Mouse (Mus musculus): ENCODE measurements around the gene Mtor. TPM values are rescaled to one million over a fixed set of nuclear protein-coding genes. Genes with fewer than 3 reads are reported as not detected.

The Mtor gene
- polyA plus RNA-seq, 1 experiment = 29.7 TPM

GRCm38 (mm10) chr4:148466511-148467079 is 18.2 kb downstream of the Mtor start:
- TF ChIP-seq POLR2A (IDR thresholded peaks at IDR 0.05; ENCODE audit: insufficient read length, low read depth) (no peak), MAX (IDR thresholded peaks at IDR 0.05; ENCODE audit: low read depth) (no peak), CEBPB (IDR thresholded peaks at IDR 0.05; ENCODE audit: insufficient read depth, poor library complexity, severe bottlenecking) (no peak), SRF (IDR thresholded peaks at IDR 0.05; ENCODE audit: control insufficient read depth, insufficient read length, low read depth) (no peak), TCF12 (IDR thresholded peaks at IDR 0.05; ENCODE audit: insufficient read depth, poor library complexity, severe bottlenecking) (no peak), REST (IDR thresholded peaks at IDR 0.05; ENCODE audit: insufficient read depth, insufficient read length) (no peak)
- Histone ChIP-seq H3K4me2 (ENCODE audit: low read depth) (no peak overlapping the region), H3ac (ENCODE audit: control insufficient read depth, insufficient read length) (no peak overlapping the region), H3K79me2 (ENCODE audit: control insufficient read depth, insufficient read depth) (no peaks in the 10 kb centered on the region), H3K27me3 (ENCODE audit: control insufficient read depth, insufficient read depth, insufficient read length) (no peaks in the 10 kb centered on the region), H3K4me3 (no peak overlapping the region), H3K36me3 (ENCODE audit: control insufficient read depth, insufficient read depth) (peaks cover 36% of the 10 kb centered on the region)

GRCm38 (mm10) chr4:148468396-148468795 is 20.0 kb downstream of the Mtor start:
- TF ChIP-seq SRF (IDR thresholded peaks at IDR 0.05; ENCODE audit: control insufficient read depth, insufficient read length, low read depth) (no peak), MYOG (IDR thresholded peaks at IDR 0.05; ENCODE audit: control insufficient read depth in 1 of 3, insufficient read depth in 1 of 3, insufficient read length in 2 of 3, low read depth in 2 of 3) (no peak)
- Histone ChIP-seq H3K4me3 (no peak overlapping the region), H3K79me2 (ENCODE audit: control insufficient read depth, insufficient read depth) (no peaks in the 10 kb centered on the region), H3K4me2 (ENCODE audit: low read depth) (no peak overlapping the region), H3ac (ENCODE audit: control insufficient read depth, insufficient read length) (no peak overlapping the region), H3K36me3 (ENCODE audit: control insufficient read depth, insufficient read depth) (peaks cover 37% of the 10 kb centered on the region), H3K27me3 (ENCODE audit: control insufficient read depth, insufficient read depth, insufficient read length) (no peaks in the 10 kb centered on the region)

GRCm38 (mm10) chr4:148469487-148470252 is 21.3 kb downstream of the Mtor start:
- H3K4me3 ChIP-seq = no peak overlapping the region
- H3K4me2 ChIP-seq (ENCODE audit: low read depth) = no peak overlapping the region
- H3K79me2 ChIP-seq (ENCODE audit: control insufficient read depth, insufficient read depth) = no peaks in the 10 kb centered on the region
- TF ChIP-seq SRF (IDR thresholded peaks at IDR 0.05; ENCODE audit: control insufficient read depth, insufficient read length, low read depth) = no peak
- no peak for TF ChIP-seq POLR2A (IDR thresholded peaks at IDR 0.05; ENCODE audit: insufficient read length, low read depth)
- no peak for TF ChIP-seq POLR2AphosphoS2 (IDR thresholded peaks at IDR 0.05; ENCODE audit: insufficient read length, low read depth)
- TF ChIP-seq REST (IDR thresholded peaks at IDR 0.05; ENCODE audit: insufficient read depth, insufficient read length) = no peak
- no peak for TF ChIP-seq MAX (IDR thresholded peaks at IDR 0.05; ENCODE audit: low read depth)
- TF ChIP-seq USF1 (IDR thresholded peaks at IDR 0.05; ENCODE audit: low read depth) = no peak
- no peak for TF ChIP-seq MYOG (IDR thresholded peaks at IDR 0.05; ENCODE audit: control insufficient read depth in 1 of 3, insufficient read depth in 1 of 3, insufficient read length in 2 of 3, low read depth in 2 of 3)
- TF ChIP-seq E2F4 (IDR thresholded peaks at IDR 0.05; ENCODE audit: insufficient read depth) = no peak
- TF ChIP-seq MYOD1 (IDR thresholded peaks at IDR 0.05; ENCODE audit: control insufficient read depth in 1 of 3, insufficient read length in 2 of 3, low read depth in 2 of 3) = no peak
- no peak for TF ChIP-seq TCF3 (IDR thresholded peaks at IDR 0.05; ENCODE audit: insufficient read length, low read depth)
- no peak for TF ChIP-seq CEBPB (IDR thresholded peaks at IDR 0.05; ENCODE audit: insufficient read depth, poor library complexity, severe bottlenecking)
- TF ChIP-seq TCF12 (IDR thresholded peaks at IDR 0.05; ENCODE audit: insufficient read depth, poor library complexity, severe bottlenecking) = no peak
- no peaks in the 10 kb centered on the region for H3K27me3 ChIP-seq (ENCODE audit: control insufficient read depth, insufficient read depth, insufficient read length)
- peaks cover 28% of the 10 kb centered on the region for H3K36me3 ChIP-seq (ENCODE audit: control insufficient read depth, insufficient read depth)
- no peak overlapping the region for H3ac ChIP-seq (ENCODE audit: control insufficient read depth, insufficient read length)

- Histone ChIP-seq H3K4me3 (no peak overlapping the region), H3K4me2 (ENCODE audit: low read depth) (no peak overlapping the region), H3K79me2 (ENCODE audit: control insufficient read depth, insufficient read depth) (no peaks in the 10 kb centered on the region), H3K27me3 (ENCODE audit: control insufficient read depth, insufficient read depth, insufficient read length) (no peaks in the 10 kb centered on the region), H3ac (ENCODE audit: control insufficient read depth, insufficient read length) (no peak overlapping the region), H3K36me3 (ENCODE audit: control insufficient read depth, insufficient read depth) (peaks cover 22% of the 10 kb centered on the region)
- no peak for TF ChIP-seq MYOD1 (IDR thresholded peaks at IDR 0.05; ENCODE audit: control insufficient read depth in 1 of 3, insufficient read length in 2 of 3, low read depth in 2 of 3)
- TF ChIP-seq TCF3 (IDR thresholded peaks at IDR 0.05; ENCODE audit: insufficient read length, low read depth) = no peak
- no peak for TF ChIP-seq MYOG (IDR thresholded peaks at IDR 0.05; ENCODE audit: control insufficient read depth in 1 of 3, insufficient read depth in 1 of 3, insufficient read length in 2 of 3, low read depth in 2 of 3)
Observed at GRCm38 (mm10) chr4:148471363-148471806, 23.0 kb downstream of the Mtor start.

- Histone ChIP-seq H3ac (ENCODE audit: control insufficient read depth, insufficient read length) (no peak overlapping the region), H3K79me2 (ENCODE audit: control insufficient read depth, insufficient read depth) (no peaks in the 10 kb centered on the region), H3K4me2 (ENCODE audit: low read depth) (no peak overlapping the region), H3K4me3 (no peak overlapping the region), H3K36me3 (ENCODE audit: control insufficient read depth, insufficient read depth) (peaks cover 28% of the 10 kb centered on the region), H3K27me3 (ENCODE audit: control insufficient read depth, insufficient read depth, insufficient read length) (no peaks in the 10 kb centered on the region)
- TF ChIP-seq E2F4 (IDR thresholded peaks at IDR 0.05; ENCODE audit: insufficient read depth) (no peak), POLR2A (IDR thresholded peaks at IDR 0.05; ENCODE audit: insufficient read length, low read depth) (no peak), USF1 (IDR thresholded peaks at IDR 0.05; ENCODE audit: low read depth) (no peak), SRF (IDR thresholded peaks at IDR 0.05; ENCODE audit: control insufficient read depth, insufficient read length, low read depth) (no peak), TCF12 (IDR thresholded peaks at IDR 0.05; ENCODE audit: insufficient read depth, poor library complexity, severe bottlenecking) (no peak), REST (IDR thresholded peaks at IDR 0.05; ENCODE audit: insufficient read depth, insufficient read length) (no peak), MYOD1 (IDR thresholded peaks at IDR 0.05; ENCODE audit: control insufficient read depth in 1 of 3, insufficient read length in 2 of 3, low read depth in 2 of 3) (no peak), MYOG (IDR thresholded peaks at IDR 0.05; ENCODE audit: control insufficient read depth in 1 of 3, insufficient read depth in 1 of 3, insufficient read length in 2 of 3, low read depth in 2 of 3) (no peak), TCF3 (IDR thresholded peaks at IDR 0.05; ENCODE audit: insufficient read length, low read depth) (no peak), POLR2AphosphoS2 (IDR thresholded peaks at IDR 0.05; ENCODE audit: insufficient read length, low read depth) (no peak), CEBPB (IDR thresholded peaks at IDR 0.05; ENCODE audit: insufficient read depth, poor library complexity, severe bottlenecking) (no peak), MAX (IDR thresholded peaks at IDR 0.05; ENCODE audit: low read depth) (no peak)
Observed at GRCm38 (mm10) chr4:148472436-148473174, 24.2 kb downstream of the Mtor start.
